Mouse (Mus musculus): Measurements from ENCODE around the gene Glis3.

- TF ChIP-seq CTCF (IDR thresholded peaks at IDR 0.05) (peak; percentile 41), EP300 (IDR thresholded peaks at IDR 0.05) (no peak)
Observed at GRCm38 (mm10) chr19:28679776-28680391, at the start of gene Glis3.
